In the genomic region with DNA sequence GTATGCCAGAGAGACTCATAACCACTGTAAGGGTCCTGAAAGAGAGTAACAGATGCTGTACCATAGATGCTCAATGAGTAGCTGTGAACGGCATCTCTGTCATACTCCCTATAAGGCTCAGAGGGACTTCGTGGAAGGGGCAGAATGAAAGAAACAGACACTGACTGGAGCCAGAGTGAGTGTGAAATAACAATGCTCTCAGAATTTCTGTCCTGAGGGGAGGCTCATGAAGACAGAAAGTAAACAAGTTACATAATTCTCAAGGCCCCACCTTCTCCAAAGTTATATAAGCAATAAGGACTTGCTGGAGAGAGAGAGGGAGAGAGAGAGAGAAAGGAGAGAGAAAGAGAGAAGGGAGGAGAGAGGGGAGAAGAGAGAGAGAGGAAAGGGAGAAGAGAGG, we compare ENCODE assay signal across 28 mouse cellular contexts. TPM values are rescaled to one million over a fixed set of nuclear protein-coding genes. Genes with fewer than 3 reads are reported as not detected.
"Had no signal": no experiment of that assay in that cellular context is flagged by ENCODE, and none has a peak within 500 bp of the region (broad histone marks: within the 10 kb centered on the region; RNA-seq: fewer than 3 reads in every experiment).

No protein-coding gene starts in this region.

- H3K4me1 ChIP-seq: intestine, embryonic 15.5 days; liver, embryonic 15.5 days had no signal

- H3K9ac ChIP-seq: heart, embryonic 12.5 days; hindbrain, embryonic 12.5 days; hindbrain, embryonic 14.5 days; intestine, embryonic 15.5 days; limb, embryonic 12.5 days; liver, embryonic 13.5 days; liver, embryonic 15.5 days had no signal

- H3K4me2 ChIP-seq: heart, embryonic 12.5 days; hindbrain, embryonic 12.5 days; hindbrain, embryonic 14.5 days; intestine, embryonic 15.5 days; limb, embryonic 12.5 days; liver, embryonic 11.5 days; liver, embryonic 13.5 days; liver, embryonic 15.5 days had no signal

- H3K27ac ChIP-seq: heart, embryonic 10.5 days; hindbrain, embryonic 10.5 days; hindbrain, embryonic 12.5 days; hindbrain, embryonic 14.5 days; intestine, embryonic 15.5 days; layer of hippocampus, adult 2 months; limb, embryonic 10.5 days; limb, embryonic 12.5 days; liver, embryonic 13.5 days; liver, embryonic 15.5 days had no signal

- ATAC-seq: hindbrain, embryonic 16.5 days; inflammation-experienced regulatory T-cells, adult 6 months; intestine, embryonic 15.5 days; intestine, postnatal 0 days had no signal

- H3K4me3 ChIP-seq: heart, embryonic 10.5 days; heart, embryonic 12.5 days; hindbrain, embryonic 10.5 days; hindbrain, embryonic 12.5 days; intestine, embryonic 15.5 days; layer of hippocampus, adult 2 months; limb, embryonic 10.5 days; limb, embryonic 12.5 days; liver, embryonic 13.5 days; liver, embryonic 15.5 days had no signal

- H3K36me3 ChIP-seq: heart, embryonic 10.5 days; heart, embryonic 12.5 days; hindbrain, embryonic 10.5 days; hindbrain, embryonic 12.5 days; intestine, embryonic 15.5 days; limb, embryonic 10.5 days; limb, embryonic 12.5 days; liver, embryonic 13.5 days; liver, embryonic 15.5 days had no signal

- H3K9me3 ChIP-seq: heart, embryonic 10.5 days; heart, embryonic 12.5 days; hindbrain, embryonic 10.5 days; hindbrain, embryonic 12.5 days; intestine, embryonic 15.5 days; limb, embryonic 10.5 days; limb, embryonic 12.5 days; liver, embryonic 13.5 days; liver, embryonic 15.5 days had no signal

- DNase-seq: gastrocnemius, postnatal 10 days; gastrocnemius, postnatal 25 days; heart, adult 18-20 months; heart, postnatal 10 days; heart, postnatal 4 days; kidney, adult 18-20 months; kidney, adult 8-10 months; kidney, postnatal 10 days; kidney, postnatal 25 days; kidney, postnatal 4 days; liver; liver, embryonic 13.5 days had no signal

- H3K27me3 ChIP-seq: hindbrain, embryonic 12.5 days; intestine, embryonic 15.5 days; liver, embryonic 13.5 days; liver, embryonic 15.5 days had no signal

RNA-seq across cellular contexts. Expression of gene Hrh2, which starts 36.1 kb away (rescaled TPM):
- total RNA-seq: gastrocnemius, postnatal 25 days had no signal
- polyA plus RNA-seq: heart, embryonic 12.5 days; kidney, embryonic 14.5 days; kidney, embryonic 16.5 days; limb, embryonic 12.5 days had no signal
